Mouse (Mus musculus): ENCODE data around the gene Olfr524.
A peak's percentile ranks its signal among the peaks of the same experiment; 100 is the strongest.

The Olfr524 gene

DNA sequence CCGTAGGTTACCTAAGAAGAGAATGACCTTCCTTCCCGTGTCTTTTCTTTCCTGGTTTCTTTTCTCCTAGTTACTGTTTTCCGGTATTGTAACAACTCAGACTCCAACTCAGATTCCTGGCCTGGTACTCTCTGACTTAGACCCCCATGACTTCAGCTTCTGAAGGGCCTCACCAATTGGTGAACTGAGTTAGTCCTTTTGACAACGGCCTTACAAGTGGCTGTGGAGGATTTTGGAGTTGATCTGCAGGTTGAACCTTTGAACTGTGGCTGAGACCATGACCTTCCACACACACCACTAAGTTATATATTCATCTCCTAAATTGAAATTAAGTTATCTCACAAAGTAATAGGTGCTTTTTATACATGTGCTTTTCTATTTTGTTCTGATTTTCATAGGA is 21.6 kb downstream of the Olfr524 start:
- DNase-seq = no peak

DNA sequence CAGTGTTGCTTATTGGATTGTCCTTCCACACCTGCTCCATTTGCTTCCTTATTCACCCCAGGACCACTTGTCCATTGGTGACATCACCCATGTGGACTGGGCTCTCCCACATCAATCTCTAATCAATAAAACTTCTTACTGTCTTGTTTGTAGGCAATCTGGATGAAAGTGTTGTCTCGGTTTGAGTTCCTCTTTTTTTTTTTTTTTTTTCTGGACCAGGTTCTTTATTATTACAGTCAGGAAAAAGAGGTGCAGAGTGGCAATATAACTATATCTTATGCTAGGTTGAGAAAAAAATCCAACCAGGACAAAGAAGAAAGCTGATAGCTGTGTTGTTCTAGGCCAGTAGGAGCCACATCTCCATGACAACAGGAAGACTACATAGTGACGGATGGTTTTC is 25.1 kb downstream of the Olfr524 start:
- no peak for DNase-seq

DNA sequence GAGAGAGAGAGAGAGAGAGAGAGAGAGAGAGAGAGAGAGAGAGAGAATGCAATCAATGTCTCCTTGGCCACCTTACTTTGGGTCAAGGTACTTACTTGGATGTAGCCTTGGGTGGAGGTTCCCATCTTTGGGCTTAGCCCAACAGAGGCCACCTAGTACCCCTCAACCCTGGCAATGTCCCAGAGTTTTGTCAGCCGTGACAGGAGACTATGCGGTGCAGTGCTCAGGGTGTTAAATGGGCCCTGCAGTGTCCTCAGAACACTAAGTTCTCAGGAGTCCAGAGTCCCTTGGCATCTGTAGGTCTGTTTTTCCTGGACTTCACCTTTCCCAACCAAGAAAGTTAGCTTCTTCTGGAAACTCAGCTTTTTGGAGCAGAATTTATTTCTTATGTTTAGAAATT is 26.6 kb downstream of the Olfr524 start:
- DNase-seq = no peak

DNA sequence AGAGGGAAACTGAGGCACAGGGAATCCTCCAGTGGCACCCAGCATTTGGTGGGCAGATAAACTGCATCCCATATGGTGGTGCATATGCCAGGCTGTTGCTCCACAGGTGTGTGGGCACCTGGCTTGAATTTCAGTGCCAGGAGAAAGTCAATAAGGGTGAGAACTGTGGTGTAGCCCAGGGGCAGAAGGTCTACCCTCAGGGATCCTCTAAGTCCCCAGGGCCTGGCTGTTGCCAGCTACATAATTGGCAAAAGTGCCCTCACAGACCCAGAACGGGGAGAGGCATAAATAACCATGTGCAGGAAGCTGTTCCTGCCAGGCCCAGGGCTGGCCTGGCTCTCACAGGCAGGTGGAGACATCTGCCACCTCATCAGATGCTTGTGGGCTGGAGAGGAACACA is 32.8 kb downstream of the Olfr524 start, which contains the start of gene Olfr523:
Gene Olfr523, plus strand, starts transcription at position 282 of the 400 bp plus-strand sequence.
- DNase-seq = no peak

DNA sequence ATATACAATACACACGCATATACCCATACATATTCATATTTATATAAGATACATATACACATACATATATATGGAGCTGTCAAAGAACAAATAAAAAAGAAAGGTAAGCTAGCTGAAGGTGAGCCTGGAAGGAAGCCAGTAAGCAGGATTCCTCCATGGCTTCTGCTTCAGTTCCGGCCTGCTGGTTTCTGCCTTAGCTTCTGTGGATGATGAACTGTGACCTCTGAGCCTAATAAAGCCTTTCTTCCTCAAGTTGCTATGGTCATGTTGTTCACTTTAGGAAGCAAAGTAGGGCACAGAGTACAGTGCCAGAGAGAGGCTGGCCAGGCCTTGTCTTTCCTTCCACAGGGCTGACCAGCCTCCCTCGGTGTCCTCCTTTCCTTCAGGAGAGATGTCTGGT is 34.9 kb downstream of the Olfr524 start:
- DNase-seq = no peak

DNA sequence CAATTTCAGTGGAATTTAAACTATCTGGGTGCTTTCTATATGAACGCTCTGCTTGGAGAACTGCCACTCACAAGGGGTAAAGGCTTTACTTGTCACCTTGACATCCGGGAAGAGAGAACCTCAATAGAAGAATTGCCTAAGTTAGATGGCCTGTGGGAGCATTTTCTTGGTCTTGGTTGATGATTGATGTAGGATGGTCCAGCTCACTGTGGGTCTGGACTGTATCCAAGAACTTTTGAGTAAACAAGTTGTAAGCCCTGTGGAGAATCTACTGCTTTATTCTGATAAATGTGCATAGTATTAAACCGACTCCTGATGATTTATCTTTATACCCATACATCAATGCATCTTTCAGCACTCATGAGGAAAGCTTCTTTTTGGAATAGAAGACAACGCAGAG is 36.4 kb downstream of the Olfr524 start:
- DNase-seq = no peak

DNA sequence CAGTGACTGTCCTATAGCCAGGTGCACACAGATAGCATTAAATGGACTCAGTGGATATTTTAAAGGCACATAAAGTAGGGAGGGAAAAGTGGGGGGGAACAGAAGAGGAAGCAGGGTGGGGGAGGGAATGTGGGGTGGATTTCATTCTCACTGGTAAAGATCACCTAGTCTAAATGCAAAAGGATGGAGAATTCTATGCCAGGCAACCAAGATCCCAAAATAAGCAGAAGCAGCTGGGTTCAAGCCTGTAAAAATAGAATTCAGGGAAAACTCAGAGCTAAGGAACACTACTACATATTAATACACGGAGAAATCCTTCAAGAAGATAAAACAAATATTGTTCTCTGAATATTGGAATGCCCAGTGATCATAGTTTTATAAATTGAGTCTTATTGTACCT is 37.8 kb downstream of the Olfr524 start:
- no peak for DNase-seq

DNA sequence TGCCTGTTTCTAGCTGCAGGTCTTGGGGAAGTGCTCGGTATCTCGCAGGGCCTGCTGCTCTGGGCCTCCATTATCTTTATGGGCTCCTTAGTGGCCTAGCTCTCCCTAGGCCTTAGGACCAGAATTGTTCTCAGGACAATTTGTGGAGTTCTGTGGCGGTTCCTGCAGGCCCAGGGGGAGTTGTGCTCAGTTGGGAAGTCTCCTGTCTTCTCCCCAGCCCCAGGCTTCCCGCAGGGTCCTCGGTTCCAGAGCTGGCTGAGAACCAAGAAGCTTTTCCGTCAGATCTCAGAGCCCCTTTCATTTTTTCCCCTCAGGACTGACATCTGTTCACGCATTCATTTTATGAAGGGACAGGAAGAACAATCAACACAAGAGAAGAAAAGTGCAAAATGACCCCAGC is 41.1 kb downstream of the Olfr524 start, which contains the start of gene Olfr522:
Gene Olfr522, minus strand, starts transcription at position 101 of the 400 bp plus-strand sequence.
- DNase-seq = no peak

DNA sequence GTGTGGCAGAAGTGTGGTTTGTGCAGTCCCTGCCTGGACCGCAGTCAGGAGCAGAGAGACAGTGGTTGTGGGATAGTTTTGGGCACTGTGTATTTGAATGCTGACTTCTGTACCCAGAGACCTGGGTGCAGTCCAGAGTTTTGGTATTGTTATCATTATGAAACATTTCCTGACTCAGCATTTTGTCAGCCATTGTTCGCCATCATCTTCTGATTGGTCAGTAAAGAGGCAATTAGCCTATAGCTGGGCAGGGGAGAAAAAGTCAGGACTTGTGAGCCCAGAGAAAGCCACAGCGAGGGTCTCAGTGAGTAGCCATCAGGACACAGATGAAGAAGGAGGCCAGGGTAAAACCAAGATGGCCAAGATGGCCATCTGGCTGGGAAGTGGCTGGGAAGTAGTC is 45.4 kb downstream of the Olfr524 start:
- DNase-seq = no peak

DNA sequence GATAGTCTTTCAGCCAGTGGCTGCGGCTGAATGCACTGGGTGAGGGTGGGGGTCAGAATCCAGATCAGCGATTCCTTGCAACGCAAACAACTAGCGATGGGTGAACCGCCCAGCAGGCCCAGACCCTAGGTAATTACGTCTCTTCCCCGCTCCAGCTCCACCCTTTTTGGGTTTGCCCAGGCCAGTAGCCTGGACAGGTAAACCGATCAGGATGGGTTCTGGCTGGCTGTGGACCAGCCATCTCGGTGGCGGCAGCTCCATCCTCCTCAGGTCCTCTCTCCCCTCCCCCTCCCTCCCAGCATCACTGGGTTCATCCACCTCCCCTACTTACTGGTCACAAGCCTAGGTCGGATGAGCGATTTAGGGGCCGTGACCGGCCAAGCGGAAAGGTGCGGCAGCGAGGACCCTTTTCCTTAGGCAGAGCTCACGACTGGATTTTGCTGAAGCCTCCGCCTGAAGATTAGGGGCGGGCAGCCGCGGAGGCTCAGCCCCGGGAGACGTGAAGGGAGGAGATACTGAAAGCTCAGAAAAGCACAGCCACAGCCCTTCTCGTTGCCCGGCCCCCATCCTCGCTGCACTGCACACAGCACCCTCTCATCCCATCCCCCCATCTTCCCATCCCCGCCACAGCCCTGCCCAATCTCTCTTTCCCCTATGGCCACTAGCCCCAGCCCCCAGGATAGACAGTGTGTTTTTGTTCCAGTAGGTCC is 51.4 kb downstream of the Olfr524 start, which contains the start of gene Sprn:
Gene Sprn, minus strand, starts transcription at position 660 of the 710 bp plus-strand sequence.
- peak; percentile 80 for DNase-seq

DNA sequence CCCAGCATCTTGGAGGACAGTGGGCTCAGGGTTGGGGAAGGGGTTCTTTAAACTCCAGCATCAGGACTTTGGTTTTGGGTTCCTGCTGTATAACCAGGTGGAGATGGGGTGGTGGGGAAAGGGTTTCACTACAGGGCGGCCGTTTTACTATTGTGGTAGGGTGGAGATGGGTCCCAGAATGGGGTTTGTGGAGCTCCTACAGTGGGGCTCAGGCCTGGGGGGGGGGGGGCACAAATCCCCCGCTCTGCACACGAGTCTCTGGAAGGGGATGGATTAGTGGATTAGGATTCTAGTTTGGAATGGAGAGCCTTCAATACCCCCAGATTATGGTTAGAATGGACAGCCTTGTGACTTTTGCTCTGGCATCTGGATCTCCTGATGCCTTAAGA is 51.9 kb downstream of the Olfr524 start:
- DNase-seq = no peak

DNA sequence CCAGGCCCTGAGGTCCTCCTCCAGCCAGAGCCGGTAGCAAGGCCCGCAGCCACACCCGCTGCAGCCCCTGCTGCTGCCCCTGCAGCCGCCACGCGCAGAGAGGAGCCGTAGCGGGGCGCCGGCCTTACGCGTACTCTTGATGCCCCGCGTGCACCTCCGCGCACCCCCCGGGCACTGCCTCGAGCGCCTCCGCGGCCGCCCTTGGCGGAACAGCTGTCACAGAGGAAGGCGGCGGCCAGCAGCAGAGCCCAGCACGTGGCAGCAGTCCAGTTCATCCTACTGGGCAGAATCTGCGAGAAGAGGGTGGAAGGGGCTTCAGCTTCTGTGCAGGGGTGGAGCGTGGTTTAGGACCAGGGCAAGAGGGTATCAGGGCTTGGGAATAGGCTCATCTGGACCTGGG is 52.4 kb downstream of the Olfr524 start:
- peak; percentile 69 for DNase-seq
